Mouse (Mus musculus): ENCODE data around the gene Hrk.

Hrk gene

DNA sequence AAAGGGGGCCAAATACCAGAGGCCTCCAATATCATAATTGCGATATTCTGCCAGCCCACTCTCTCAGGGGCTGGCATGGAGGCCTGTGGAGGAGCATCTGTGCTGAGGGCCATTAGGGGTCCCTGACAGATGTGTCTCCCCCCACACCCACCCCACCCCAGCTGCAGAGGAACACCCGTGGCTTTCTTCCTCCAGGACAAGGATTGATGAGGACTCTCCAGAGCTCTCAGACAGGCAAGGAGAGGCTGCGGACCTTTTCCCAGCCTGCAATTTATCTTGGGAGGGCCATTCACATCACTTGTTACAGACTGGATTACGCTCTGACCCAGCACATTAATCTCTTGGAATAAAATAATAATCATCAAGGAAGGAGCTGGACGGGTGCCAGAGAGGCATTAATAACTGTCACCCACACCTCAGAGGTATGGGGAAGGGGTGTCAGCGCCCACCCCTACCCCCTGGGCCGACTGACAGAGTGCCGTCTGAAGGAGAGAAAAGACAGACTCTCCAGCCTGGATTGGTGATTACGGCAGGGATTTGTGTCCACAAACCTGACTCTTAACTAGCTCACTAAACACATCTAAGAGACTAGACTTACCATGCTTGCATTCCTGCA is 58.8 kb downstream of the Hrk start:
- DNase-seq (ENCODE audit: low read depth): no peak

DNA sequence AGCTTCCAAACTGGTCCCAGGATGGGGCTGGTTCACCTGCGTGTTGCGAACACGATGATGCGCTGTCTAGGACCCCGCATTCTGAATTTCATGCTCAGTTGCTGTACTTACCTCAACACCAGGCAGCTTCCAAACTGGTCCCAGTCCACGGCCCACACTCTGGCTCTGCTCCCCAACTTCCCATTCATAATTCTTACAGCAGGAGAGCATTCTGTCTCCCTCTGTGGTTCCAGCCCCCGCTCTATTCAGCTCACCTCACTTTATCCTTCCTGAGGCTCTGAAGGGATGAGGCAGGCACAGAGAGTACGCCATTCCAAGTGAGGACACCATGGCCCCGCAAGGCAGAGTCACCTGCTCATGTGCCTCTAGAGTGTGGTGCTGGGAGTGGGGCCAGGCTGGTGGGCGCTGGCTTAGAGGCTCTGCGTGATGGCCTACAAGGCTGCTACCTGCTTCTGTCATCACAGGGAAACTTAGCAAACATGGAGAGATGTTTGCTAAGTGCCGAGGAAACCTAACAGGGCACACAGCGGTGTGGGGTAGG is 65.7 kb downstream of the Hrk start:
- no peak for DNase-seq (ENCODE audit: low read depth)

DNA sequence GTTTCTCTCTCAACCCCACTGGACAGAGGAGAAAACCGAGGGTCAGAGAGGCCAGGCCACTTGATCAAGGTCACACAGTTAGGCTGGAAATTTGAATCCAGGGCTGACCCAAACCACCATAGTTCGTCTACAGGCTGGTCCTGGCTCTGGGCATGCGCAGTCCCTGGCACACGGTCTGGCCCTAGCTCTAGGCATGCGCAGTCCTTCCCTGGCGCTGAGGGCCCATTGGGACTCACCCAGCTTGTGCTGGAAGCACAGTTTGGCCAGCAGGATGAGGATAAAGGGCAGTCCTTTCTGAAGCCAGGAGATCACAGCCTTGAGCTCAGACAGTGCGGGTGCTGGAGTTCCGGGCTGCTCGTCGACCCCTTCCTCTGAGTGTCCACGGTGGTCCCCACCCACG is 72.4 kb downstream of the Hrk start:
- DNase-seq (ENCODE audit: low read depth): no peak

All from NIH3T3 (cell line).